Mouse (Mus musculus): Measurements from ENCODE around the gene Stau1. TPM values are rescaled to one million over a fixed set of nuclear protein-coding genes. Genes with fewer than 3 reads are reported as not detected.
"Not testable (repeated sequence)": the region's sequence is repeated elsewhere in the genome, so short reads cannot be mapped to it uniquely, and the experiment has no call there.

Stau1 gene
- total RNA-seq (2022), result 10 to 100 TPM; 66.1 to 83.6 (median 74.3) TPM

GRCm38 (mm10) chr2:166995796-166996532 is at the start of gene Stau1:
TSS of gene Stau1 (minus strand) at chr2:166996299.
- peak; percentile 94 for DNase-seq

- DNase-seq, result no peak
Observed at GRCm38 (mm10) chr2:167043400-167044121, 47.5 kb upstream of the Stau1 start.

GRCm38 (mm10) chr2:167039386-167039785 is 43.3 kb upstream of the Stau1 start:
- no peak for DNase-seq

GRCm38 (mm10) chr2:167038716-167039115 is 42.6 kb upstream of the Stau1 start:
- DNase-seq, result no peak

GRCm38 (mm10) chr2:167038297-167038696 is 42.2 kb upstream of the Stau1 start:
- no peak for DNase-seq

- no peak for DNase-seq
Observed at GRCm38 (mm10) chr2:167037710-167038109, 41.6 kb upstream of the Stau1 start.

- DNase-seq, result no peak
Observed at GRCm38 (mm10) chr2:167030507-167030906, 34.4 kb upstream of the Stau1 start.

GRCm38 (mm10) chr2:167028553-167028952 is 32.5 kb upstream of the Stau1 start:
- DNase-seq, result peak; percentile 39

- DNase-seq, result no peak
Observed at GRCm38 (mm10) chr2:167019396-167019795, 23.3 kb upstream of the Stau1 start.

GRCm38 (mm10) chr2:167015382-167015718 is 19.3 kb upstream of the Stau1 start:
- no peak for DNase-seq

- DNase-seq, result peak; percentile 89
Observed at GRCm38 (mm10) chr2:167014702-167015381, 18.7 kb upstream of the Stau1 start, which contains the start of gene Ddx27. TSS of gene Ddx27 (plus strand) at chr2:167015193.

- no peak for DNase-seq
Observed at GRCm38 (mm10) chr2:167010546-167010945, 14.4 kb upstream of the Stau1 start.

GRCm38 (mm10) chr2:167009483-167009882 is 13.4 kb upstream of the Stau1 start:
- no peak for DNase-seq

GRCm38 (mm10) chr2:167007565-167007964 is 11.5 kb upstream of the Stau1 start:
- not testable (repeated sequence) for DNase-seq

GRCm38 (mm10) chr2:167007001-167007491 is 10.9 kb upstream of the Stau1 start:
- no peak for DNase-seq

- no peak for DNase-seq
Observed at GRCm38 (mm10) chr2:167006355-167006754, 10.3 kb upstream of the Stau1 start.

GRCm38 (mm10) chr2:167004099-167004854 is 8.2 kb upstream of the Stau1 start:
- peak; percentile 72 for DNase-seq

- DNase-seq, result no peak
Observed at GRCm38 (mm10) chr2:167001486-167001885, 5.4 kb upstream of the Stau1 start.

- no peak for DNase-seq
Observed at GRCm38 (mm10) chr2:166996533-166996894, 415 bp upstream of the Stau1 start.

GRCm38 (mm10) chr2:166995021-166995795 is 891 bp downstream of the Stau1 start:
- DNase-seq, result peak; percentile 25

GRCm38 (mm10) chr2:166991945-166992344 is 4.2 kb downstream of the Stau1 start:
- peak; percentile 25 for DNase-seq

- no peak for DNase-seq
Observed at GRCm38 (mm10) chr2:166990861-166991260, 5.2 kb downstream of the Stau1 start.
